Comparison of ENCODE assay signal across 11 mouse cellular contexts in the genomic region with DNA sequence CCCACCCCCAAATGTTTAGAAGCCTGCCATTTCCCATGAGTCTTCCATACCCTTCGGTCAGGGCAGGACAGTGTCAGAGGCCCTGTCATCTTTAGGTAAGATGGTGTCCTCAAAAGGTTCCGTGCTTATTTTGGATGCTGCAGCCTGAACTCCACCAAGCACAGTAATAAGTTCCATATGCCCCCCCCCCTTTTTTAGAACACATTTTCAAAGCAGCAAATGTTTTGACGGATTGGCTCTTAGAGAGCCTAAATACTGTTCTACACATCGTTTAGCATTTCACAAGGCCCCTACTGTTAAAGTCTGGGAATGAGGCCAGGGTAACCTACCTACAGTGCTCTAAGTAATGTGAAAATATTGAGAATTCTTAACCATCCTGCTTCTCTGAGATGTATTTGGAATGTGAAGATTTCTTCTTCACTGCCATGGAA. TPM values are rescaled to one million over a fixed set of nuclear protein-coding genes. Genes with fewer than 3 reads are reported as not detected.
A peak's percentile ranks its signal among the peaks of the same experiment; 100 is the strongest.
DNase-seq lines count a peak whose midpoint lies in the region; ATAC-seq lines count a peak whose summit lies in the region.
"Had no signal": no experiment of that assay in that cellular context is flagged by ENCODE, and none has a peak within 500 bp of the region (broad histone marks: within the 10 kb centered on the region; RNA-seq: fewer than 3 reads in every experiment).

No protein-coding gene starts in this region.

- peak overlapping the region; percentile 38; the same call in 1 of the 2 replicates for H3K27ac ChIP-seq in neural tube, embryonic 13.5 days (replicated peaks)
- H3K27ac ChIP-seq in neural tube, embryonic 15.5 days (replicated peaks): no peak overlapping the region

- H3K4me2 ChIP-seq in neural tube, embryonic 13.5 days: no peak overlapping the region
- H3K4me2 ChIP-seq in neural tube, embryonic 15.5 days: no peak overlapping the region

- peak; percentile 64 for DNase-seq in heart, adult 11 months
- no peak for DNase-seq in heart, postnatal 14 days
- DNase-seq in fibroblast of lung, adult 2 months (ENCODE audit: low read depth): peak; percentile 70
- DNase-seq in telencephalon, adult 2 months (ENCODE audit: low read depth, low spot score): peak; percentile 69
- DNase-seq in urinary bladder, postnatal 10 days (ENCODE audit: low spot score): no peak
- DNase-seq in spleen, postnatal 36 days (ENCODE audit: low spot score in 2 of 2): no peak
- DNase-seq: heart, adult 18-20 months; kidney, adult 2 months; liver, postnatal 0 days had no signal

- H3K4me1 ChIP-seq in neural tube, embryonic 13.5 days (replicated peaks): no peaks in the 10 kb centered on the region
- no peaks in the 10 kb centered on the region for H3K4me1 ChIP-seq in neural tube, embryonic 15.5 days

- no peaks in the 10 kb centered on the region for H3K27me3 ChIP-seq in neural tube, embryonic 13.5 days
- no peaks in the 10 kb centered on the region for H3K27me3 ChIP-seq in neural tube, embryonic 15.5 days (replicated peaks)

- WGBS in neural tube, embryonic 13.5 days: 63% methylated on average over 4 of the region's 4 CpGs
- WGBS in neural tube, embryonic 15.5 days: 74% methylated on average over 4 of the region's 4 CpGs

- H3K4me3 ChIP-seq in neural tube, embryonic 13.5 days: no peak overlapping the region
- no peak overlapping the region for H3K4me3 ChIP-seq in neural tube, embryonic 15.5 days (replicated peaks)

- ATAC-seq in neural tube, embryonic 13.5 days (ENCODE audit: low read depth): no peak
- ATAC-seq in neural tube, embryonic 15.5 days (ENCODE audit: low FRiP score): no peak
- ATAC-seq: liver, postnatal 0 days had no signal

- H3K9ac ChIP-seq in neural tube, embryonic 13.5 days: no peak overlapping the region
- no peak overlapping the region for H3K9ac ChIP-seq in neural tube, embryonic 15.5 days (replicated peaks)
- H3K9ac ChIP-seq: liver, postnatal 0 days had no signal

- no peaks in the 10 kb centered on the region for H3K9me3 ChIP-seq in neural tube, embryonic 13.5 days
- H3K9me3 ChIP-seq in neural tube, embryonic 15.5 days (replicated peaks): no peaks in the 10 kb centered on the region

- intact Hi-C loops in heart, postnatal 14 days (cut with DNase I): no loop called here

- H3K36me3 ChIP-seq in neural tube, embryonic 13.5 days: no peaks in the 10 kb centered on the region
- no peaks in the 10 kb centered on the region for H3K36me3 ChIP-seq in neural tube, embryonic 15.5 days

RNA-seq across cellular contexts. Expression of a gene that starts 19.6 kb away (rescaled TPM):
- 10 to 100 TPM; 40.2 to 42.8 TPM for total RNA-seq in heart, postnatal 14 days (2021)
- 30.8 and 37.9 TPM in 2 replicates for polyA plus RNA-seq in neural tube, embryonic 13.5 days (2015; fragmentation: Nextera tagmentation; extraction: Ambion mirVana)
- 18.5 and 18.9 TPM in 2 replicates for polyA plus RNA-seq in neural tube, embryonic 15.5 days (2015; fragmentation: Nextera tagmentation; extraction: Ambion mirVana)

Comparison
In these comparisons a context has a peak if more than half of its experiments do, and no peak if none do; other contexts are left out.
1. DNase-seq: peak in heart, adult 11 months (single experiment), fibroblast of lung, adult 2 months (single experiment) and telencephalon, adult 2 months (single experiment); none in heart, postnatal 14 days (0 of 2), urinary bladder, postnatal 10 days (single experiment) and spleen, postnatal 36 days (0 of 2).